Mouse (Mus musculus): ENCODE results near the gene AC153137.1. TPM values are rescaled to one million over a fixed set of nuclear protein-coding genes. Genes with fewer than 3 reads are reported as not detected.
"Not testable (repeated sequence)": the region's sequence is repeated elsewhere in the genome, so short reads cannot be mapped to it uniquely, and the experiment has no call there.

The AC153137.1 gene
- not detected in 2 replicates for polyA plus RNA-seq (2012; rRNA removed)

DNA sequence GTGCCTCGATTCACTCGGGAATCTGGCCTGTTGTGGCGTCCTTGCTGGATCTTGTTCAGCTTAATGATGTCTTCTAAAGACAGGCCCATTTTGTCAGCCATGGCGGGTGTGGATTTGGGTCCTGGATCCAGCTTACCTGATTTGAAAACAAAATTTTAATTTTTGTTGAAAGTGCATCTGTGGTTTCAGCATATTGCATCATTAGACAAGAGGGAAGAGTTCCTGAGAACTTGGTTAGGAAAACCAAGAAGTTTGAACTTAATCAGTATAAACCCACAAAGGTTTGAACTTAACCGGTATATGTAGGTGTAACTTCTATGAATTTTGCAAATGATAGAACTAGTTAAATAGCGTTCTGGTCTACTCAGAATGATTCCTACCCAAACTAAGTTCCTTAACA lies at the start of gene AC153137.1:
Gene AC153137.1 (minus strand): TSS at position 101 of the 400 bp plus-strand sequence.
- DNase-seq (ENCODE audit: extremely low spot score in 1 of 2, low spot score in 1 of 2) = not testable (repeated sequence)

DNA sequence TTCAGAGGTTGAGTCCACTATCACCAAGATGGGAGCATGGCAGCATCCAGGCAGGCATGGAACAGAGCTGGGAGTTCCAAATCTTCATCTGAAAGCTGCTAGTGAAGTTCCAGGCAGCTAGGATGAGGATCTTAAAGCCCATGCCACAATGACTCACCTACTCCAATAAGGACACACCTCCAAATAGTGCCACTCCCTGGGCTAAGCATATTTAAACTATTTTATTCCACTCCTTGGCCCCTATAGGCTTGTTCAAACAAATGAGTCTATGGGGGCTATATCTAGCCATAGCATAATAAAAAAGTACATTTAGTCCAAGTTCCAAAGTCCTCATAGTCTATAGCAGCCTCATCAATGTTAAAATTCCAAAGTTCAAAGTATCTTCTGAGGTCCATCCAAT lies 45.4 kb upstream of the AC153137.1 start:
- no peak for DNase-seq (ENCODE audit: extremely low spot score in 1 of 2, low spot score in 1 of 2)

- DNase-seq (ENCODE audit: extremely low spot score in 1 of 2, low spot score in 1 of 2) = peak in 1 of 2 experiments; percentile 14
Observed at GRCm38 (mm10) chr1:31019283-31019682, 41.5 kb upstream of the AC153137.1 start.

DNA sequence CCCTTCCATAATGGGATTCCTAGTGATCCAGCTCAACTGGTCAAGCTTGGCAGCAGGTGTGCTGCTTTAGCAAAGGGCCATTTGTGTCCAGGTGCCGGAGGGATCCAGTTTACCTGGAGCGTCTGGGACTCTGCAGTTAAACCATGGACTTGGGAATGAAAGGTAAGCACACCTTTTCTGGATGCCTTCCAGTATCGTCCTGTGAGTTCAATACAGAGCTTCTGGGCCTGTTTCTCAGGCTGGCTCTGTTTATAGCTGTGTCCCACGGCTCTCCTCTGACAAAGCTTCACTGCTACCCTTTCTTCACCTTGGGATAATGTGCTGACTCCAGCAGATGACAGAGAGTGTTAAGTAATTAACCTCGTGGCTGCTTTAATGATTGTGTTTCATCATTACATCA lies 39.6 kb upstream of the AC153137.1 start:
- DNase-seq (ENCODE audit: extremely low spot score in 1 of 2, low spot score in 1 of 2) = no peak

- no peak for DNase-seq (ENCODE audit: extremely low spot score in 1 of 2, low spot score in 1 of 2)
Observed at GRCm38 (mm10) chr1:31016068-31016467, 38.3 kb upstream of the AC153137.1 start.

- no peak for DNase-seq (ENCODE audit: extremely low spot score in 1 of 2, low spot score in 1 of 2)
Observed at GRCm38 (mm10) chr1:31015261-31015660, 37.5 kb upstream of the AC153137.1 start.

GRCm38 (mm10) chr1:30977239-30977638 lies 529 bp downstream of the AC153137.1 start:
- not testable (repeated sequence) for DNase-seq (ENCODE audit: extremely low spot score in 1 of 2, low spot score in 1 of 2)

- DNase-seq (ENCODE audit: extremely low spot score in 1 of 2, low spot score in 1 of 2) = no peak
Observed at GRCm38 (mm10) chr1:30951795-30952194, 26.0 kb downstream of the AC153137.1 start.

GRCm38 (mm10) chr1:30950456-30950835 lies 27.3 kb downstream of the AC153137.1 start:
- no peak for DNase-seq (ENCODE audit: extremely low spot score in 1 of 2, low spot score in 1 of 2)

DNA sequence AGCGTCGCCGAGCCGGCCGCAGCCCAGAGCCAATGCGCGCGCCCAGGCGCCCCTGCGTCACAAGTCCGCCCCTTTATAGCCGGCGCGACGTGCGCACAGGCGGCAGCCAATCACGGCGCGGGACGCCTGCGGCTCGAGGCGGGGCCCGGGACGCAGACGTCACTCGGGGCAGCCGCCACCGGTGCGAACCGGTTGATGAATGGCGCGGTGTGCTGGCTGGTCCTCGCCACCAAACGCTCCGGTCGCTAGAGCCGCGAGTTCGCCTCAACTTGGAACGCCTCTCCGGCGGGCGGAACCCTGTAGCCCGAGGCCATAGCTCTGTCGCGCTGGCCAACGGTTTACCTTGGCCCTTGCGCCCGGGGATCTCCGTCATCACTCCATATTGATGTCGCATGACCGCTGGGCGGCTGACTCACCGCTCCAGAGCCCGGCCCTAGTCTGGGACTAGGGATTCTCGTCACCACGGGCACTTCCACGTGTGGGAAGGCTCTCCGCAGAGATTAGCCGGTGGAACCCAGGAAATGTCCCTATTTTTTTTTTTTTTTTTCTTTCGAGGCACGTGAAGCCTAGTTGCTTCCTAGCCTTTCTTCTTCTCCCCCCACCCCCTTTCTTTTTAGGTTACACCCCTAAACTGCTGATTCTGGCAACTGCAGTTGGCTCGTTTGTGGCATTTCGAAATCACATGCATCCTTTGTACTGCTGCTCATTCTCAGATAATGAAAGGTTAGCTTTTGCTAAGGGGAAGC lies 27.9 kb downstream of the AC153137.1 start:
- peak; percentile 89 to 97 for DNase-seq (ENCODE audit: extremely low spot score in 1 of 2, low spot score in 1 of 2)

DNA sequence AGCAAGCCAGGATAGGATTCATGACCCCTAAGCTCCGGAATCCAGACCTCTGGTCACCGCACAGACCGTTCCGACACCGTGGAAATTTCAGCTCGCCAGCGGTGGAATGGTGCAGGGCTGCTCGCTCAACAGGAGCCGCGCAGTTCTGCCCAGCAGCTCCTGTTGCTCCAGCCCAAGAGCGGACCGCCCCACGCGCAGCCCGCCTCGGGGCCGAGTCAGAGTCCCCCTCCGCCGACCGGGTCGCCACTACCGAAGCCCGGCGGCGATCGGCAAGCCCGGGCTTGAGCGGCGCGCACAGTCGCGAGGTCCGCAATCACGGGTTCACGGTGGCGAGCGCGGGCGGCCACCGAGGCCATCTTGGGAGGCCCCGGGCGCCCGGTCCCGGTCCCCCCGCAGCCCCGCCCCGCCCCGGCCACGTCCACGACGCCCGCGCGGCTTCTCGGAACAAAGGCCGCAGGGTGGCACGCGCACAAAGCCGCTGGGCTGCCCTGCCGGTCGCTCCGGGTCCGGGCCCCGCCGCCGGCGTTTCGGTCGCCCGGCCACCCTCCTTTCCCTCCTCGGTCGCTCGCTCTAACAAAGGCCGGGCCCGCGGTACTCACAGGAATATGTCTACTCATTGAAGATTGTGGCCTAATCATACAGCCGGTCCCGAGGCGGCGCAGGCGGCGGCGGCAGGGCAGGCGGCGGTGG lies 28.7 kb downstream of the AC153137.1 start:
- DNase-seq (ENCODE audit: extremely low spot score in 1 of 2, low spot score in 1 of 2) = peak in 1 of 2 experiments; percentile 37

GRCm38 (mm10) chr1:30948361-30948949 lies 29.3 kb downstream of the AC153137.1 start:
- peak in 1 of 2 experiments; percentile 42 for DNase-seq (ENCODE audit: extremely low spot score in 1 of 2, low spot score in 1 of 2)

DNA sequence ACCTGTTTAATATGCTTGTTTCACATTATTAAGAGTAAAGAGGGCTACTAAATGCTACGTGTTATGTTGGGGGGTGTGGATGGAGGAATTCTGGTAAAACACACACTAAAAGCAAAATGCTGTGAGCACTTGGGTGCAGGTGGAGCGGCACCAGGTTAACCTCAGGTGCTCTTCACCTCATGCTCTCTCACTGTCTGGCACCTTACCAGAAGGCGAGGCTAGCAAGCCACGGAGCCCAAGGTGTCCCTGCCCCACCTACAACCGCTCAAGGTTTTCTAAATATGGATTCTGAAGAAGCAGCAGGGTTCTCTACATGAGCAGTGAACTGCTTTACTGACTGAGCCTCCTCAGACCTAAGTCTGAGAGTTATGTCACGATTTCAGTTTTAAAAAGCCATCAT lies 32.6 kb downstream of the AC153137.1 start:
- no peak for DNase-seq (ENCODE audit: extremely low spot score in 1 of 2, low spot score in 1 of 2)

- no peak for DNase-seq (ENCODE audit: extremely low spot score in 1 of 2, low spot score in 1 of 2)
Observed at GRCm38 (mm10) chr1:30940571-30940970, 37.2 kb downstream of the AC153137.1 start.

DNA sequence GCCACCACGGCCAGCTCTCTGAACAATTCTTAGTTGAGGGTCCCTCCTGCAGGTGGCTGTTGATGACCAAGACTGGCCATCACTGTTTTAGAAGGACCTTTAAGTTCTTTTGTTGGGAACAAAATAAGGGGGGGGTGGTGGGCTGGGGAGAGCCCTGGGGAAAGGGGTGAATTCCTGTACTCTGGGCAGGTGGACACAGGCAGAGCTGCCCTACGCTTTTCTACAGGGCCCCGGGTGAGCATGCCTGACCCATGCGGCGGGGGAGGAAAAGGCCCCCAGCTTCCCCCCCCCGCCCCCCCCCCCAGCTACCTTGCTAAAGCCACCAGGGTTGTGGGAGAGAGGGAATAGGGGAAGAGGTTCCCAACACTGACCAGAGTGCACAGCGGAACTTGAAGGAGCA lies 39.4 kb downstream of the AC153137.1 start:
- DNase-seq (ENCODE audit: extremely low spot score in 1 of 2, low spot score in 1 of 2) = no peak

DNA sequence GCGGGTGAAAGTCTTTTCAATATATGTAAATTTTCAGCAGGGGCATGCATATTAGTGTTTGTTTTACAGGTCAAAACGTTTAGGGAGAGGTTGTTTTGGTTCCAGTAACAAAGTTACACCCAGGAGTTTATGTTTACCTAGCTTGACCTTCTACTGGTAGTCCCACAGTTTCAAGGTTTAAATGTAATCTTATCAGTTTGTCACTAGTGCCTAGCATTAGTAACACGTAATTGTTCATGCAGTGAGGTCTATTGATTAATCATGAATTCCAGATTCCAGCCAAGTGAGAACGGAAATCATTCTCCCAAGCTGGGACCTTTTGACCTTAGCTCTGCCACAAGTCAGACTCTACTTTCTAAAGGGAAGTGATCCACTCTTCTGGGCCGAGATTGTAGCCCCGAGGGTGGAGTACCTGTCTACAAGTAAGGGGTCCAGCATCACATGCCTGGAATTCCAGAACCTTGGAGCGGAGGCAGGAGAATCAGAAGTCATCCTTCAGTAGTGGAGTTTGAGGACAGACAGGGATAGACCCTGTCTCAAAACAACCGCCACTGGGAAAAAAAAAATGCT lies 40.3 kb downstream of the AC153137.1 start:
- no peak for DNase-seq (ENCODE audit: extremely low spot score in 1 of 2, low spot score in 1 of 2)

DNA sequence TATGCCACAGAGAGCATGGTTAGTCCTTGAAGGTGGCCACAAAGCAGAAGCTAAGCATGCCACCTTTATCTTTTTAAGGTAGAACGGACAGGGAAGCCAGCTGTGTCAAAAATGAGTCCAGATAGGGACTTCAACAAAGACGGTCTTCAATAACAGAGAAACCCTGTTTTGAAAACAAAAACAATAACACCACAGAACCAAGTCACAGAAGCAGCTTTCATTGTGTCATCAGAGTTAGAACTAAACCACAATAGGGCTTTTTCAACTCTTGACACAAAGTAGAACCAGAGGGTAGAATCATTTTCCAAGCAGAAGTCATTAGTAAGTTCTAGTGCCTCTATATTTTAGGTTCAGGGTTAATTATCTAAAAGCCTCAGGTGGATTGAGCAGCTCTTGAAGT lies 41.3 kb downstream of the AC153137.1 start:
- no peak for DNase-seq (ENCODE audit: extremely low spot score in 1 of 2, low spot score in 1 of 2)

DNA sequence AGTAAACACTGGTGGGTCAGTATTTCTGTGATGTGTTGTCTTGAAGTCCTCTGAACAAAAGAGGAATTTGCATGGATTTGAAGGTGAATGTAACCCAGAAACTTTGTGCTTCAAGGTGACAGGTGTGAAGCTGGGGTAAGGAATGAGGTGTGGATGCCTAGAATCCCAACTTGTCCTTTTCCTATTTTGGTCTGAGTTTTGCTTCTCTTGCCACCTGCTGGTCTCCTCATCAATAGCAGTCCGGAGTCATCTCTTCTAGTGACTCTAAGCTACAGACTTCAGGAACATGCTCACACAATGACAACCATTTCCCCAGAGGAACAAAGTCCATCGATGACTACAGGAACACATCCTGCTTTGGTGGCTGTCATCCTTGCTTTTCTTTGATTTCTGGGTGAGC lies 46.9 kb downstream of the AC153137.1 start:
- DNase-seq (ENCODE audit: extremely low spot score in 1 of 2, low spot score in 1 of 2) = peak in 1 of 2 experiments; percentile 45

DNA sequence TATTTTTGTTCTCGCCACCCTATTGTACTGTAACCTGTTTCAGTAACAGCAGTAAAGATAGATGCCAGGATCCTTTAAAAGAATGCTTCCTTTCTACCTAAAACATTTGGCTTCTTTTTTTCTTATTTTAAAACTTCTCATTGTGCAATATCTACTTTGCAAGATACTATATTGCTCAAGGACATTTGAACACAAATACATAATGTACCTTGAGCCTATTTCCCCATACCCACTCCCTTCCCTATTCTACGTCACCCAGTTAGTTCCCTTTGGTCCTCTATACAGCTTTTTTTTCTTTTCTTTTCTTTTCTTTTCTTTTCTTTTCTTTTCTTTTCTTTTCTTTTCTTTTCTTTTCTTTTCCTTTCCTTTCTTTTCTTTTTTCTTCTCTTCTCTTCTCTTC lies 47.6 kb downstream of the AC153137.1 start:
- no peak for DNase-seq (ENCODE audit: extremely low spot score in 1 of 2, low spot score in 1 of 2)

All from frontal cortex, adult 2 months (tissue).